Mouse (Mus musculus) olfactory bulb, adult 2 months (tissue): Measurements from ENCODE around the gene Mrps9. TPM values are rescaled to one million over a fixed set of nuclear protein-coding genes. Genes with fewer than 3 reads are reported as not detected.

Experiments used
- H3K27ac ChIP-seq: fragments of 200-500 bp; 2 replicates; pipeline ENCODE4 v1.5.1; 2012; ENCODE audit warnings: low read depth, low read length; ENCODE audit not compliant: insufficient read depth
- H3K4me1 ChIP-seq: fragments of 200-500 bp; 2 replicates; pipeline ENCODE4 v1.6.1; 2012; ENCODE audit warnings: low read length; ENCODE audit not compliant: control insufficient read depth, insufficient read depth
- H3K4me3 ChIP-seq: fragments of 200-500 bp; 2 replicates; pipeline ENCODE4 v1.5.1; 2012; ENCODE audit warnings: mild to moderate bottlenecking, low read depth, low read length, moderate library complexity; ENCODE audit not compliant: insufficient read depth
- CTCF ChIP-seq: fragments of 200-500 bp; IDR thresholded peaks from 2 replicates; pipeline ENCODE4 v1.5.1; 2012; ENCODE audit warnings: low read depth, mild to moderate bottlenecking, low read length, moderate library complexity; ENCODE audit not compliant: insufficient read depth
- POLR2A ChIP-seq: fragments of 200-500 bp; IDR thresholded peaks from 2 replicates; pipeline ENCODE4 v1.6.1; 2012; ENCODE audit warnings: mild to moderate bottlenecking, low read depth, low read length, moderate library complexity; ENCODE audit not compliant: insufficient read depth
- WGBS: fragments of 180-500 bp; shearing (Covaris S2); methylation state at CpG from one replicate; pipeline ENCODE4 v1.1.7; 2018; 5-methylcytosine and 5-hydroxymethylcytosine counted together
- polyA plus RNA-seq: library from polyadenylated mRNA; stranded (reverse); fragments of >200 nt; gene quantifications from 2 replicates; pipeline ENCODE4 v1.2.4, GENCODE M21; 2012; ENCODE audit warnings: low replicate concordance; ENCODE audit not compliant: missing spikeins, insufficient read depth, insufficient read length

Mrps9 gene
- not detected in 2 replicates for polyA plus RNA-seq

GRCm38 (mm10) chr1:42850663-42851397 lies at the start of gene Mrps9:
Gene Mrps9 (plus strand): TSS chr1:42851233.
- Histone ChIP-seq H3K27ac (peak within 1 kb of the TSS; percentile 41; the same call in 1 of the 2 replicates), H3K4me1 (peaks cover 6% of the 10 kb centered on the region), H3K4me3 (peak within 1 kb of the TSS; percentile 75)
- TF ChIP-seq CTCF (no peak), POLR2A (peak; percentile 92)
- under 1% methylated on average over 23 of the region's 23 CpGs for WGBS

- no peak overlapping the region for H3K4me3 ChIP-seq
- H3K4me1 ChIP-seq = no peaks in the 10 kb centered on the region
- WGBS = 94% methylated on average over 6 of the region's 6 CpGs
- TF ChIP-seq POLR2A (no peak), CTCF (no peak)
- H3K27ac ChIP-seq = no peak overlapping the region
These were observed 37.7 kb upstream of the Mrps9 start for GRCm38 (mm10) chr1:42813301-42813845.

DNA sequence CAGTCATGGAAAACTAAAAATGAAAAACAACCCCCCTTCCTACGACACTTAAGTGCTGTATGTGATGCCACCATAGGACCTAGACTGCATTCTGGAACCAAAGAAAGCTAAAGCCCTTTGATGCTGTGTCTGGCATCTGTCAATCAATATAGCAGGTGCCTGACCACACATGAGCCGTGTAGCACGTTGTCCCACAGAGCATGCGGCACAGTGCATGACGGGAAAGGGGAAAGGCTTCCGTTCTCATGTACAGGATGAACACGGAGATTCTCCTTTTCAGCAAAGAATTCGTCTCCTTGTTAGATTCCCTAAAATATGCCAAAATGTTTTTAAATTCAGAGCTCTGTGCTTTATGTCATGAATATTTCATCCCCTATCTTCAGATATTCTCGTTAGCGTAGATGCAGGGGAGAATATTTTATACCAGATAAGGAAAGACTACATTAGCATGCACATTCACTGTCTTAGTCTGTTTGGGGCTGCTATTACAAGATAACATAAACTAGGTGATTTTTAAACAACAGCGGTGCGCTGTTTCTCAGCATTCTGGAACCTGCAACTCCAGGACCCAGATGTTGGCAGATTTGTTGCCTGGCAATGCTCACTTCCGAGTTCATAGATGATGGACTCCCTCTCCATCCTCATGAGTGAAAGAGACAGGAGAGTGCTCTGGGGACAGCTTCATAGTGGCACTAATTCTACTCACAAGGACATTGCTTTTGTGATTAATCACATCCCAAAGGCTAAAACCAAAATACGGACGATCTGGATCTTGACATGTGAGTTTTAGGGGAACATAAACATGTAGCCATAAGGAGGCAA lies 36.0 kb upstream of the Mrps9 start:
- Histone ChIP-seq H3K4me3 (no peak overlapping the region), H3K4me1 (no peaks in the 10 kb centered on the region), H3K27ac (no peak overlapping the region)
- TF ChIP-seq CTCF = no peak
- TF ChIP-seq POLR2A = no peak
- WGBS = 88% methylated on average over 15 of the region's 15 CpGs

DNA sequence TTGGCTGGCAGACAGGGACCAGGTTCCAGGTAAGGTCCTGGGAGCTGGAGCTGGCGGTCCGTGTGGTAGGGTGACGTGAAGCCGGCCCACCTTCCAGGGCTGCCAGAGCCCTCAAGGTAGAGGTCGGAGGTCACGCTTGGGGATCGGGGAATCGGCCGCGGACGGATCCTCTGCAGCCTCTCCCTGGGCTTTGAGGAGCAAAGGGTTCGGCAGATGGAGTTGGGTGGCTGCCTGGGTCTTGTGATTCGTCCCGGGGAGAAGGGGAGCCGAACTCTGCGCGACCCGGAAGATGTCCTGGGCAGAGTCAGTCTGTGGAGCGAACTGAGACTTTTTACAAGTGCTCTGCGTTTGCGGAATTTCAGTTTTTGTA lies 350 bp downstream of the Mrps9 start:
- peak overlapping the region; percentile 75 for H3K4me3 ChIP-seq
- TF ChIP-seq CTCF (no peak), POLR2A (no peak)
- WGBS = under 1% methylated on average over 21 of the region's 21 CpGs
- H3K27ac ChIP-seq = peak overlapping the region; percentile 41; the same call in 1 of the 2 replicates
- peaks cover 6% of the 10 kb centered on the region for H3K4me1 ChIP-seq

DNA sequence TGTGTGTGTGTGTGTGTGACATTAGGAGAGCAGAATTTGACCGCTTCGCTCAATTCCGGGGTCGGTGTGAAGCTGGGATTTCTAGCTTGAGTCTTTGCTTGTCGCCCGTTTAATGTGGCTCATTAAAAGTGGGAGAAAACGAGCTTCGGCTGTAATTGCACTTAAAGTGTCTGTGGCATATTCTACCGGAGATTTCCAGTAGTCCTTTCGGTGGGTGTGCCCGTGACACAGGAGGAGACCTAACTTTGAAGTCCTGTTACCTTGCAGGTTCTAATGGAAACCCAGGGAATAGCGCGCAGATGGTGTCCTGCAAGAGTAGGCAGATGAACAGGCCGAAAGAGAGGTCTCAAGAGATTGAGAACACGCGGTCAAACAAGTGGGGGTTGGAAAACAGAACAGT lies 777 bp downstream of the Mrps9 start:
- H3K4me1 ChIP-seq = peaks cover 6% of the 10 kb centered on the region
- TF ChIP-seq POLR2A (no peak), CTCF (no peak)
- 3% methylated on average over 16 of the region's 16 CpGs for WGBS
- peak overlapping the region; percentile 75 for H3K4me3 ChIP-seq
- H3K27ac ChIP-seq = no peak overlapping the region

GRCm38 (mm10) chr1:42864719-42865250 lies 13.8 kb downstream of the Mrps9 start:
- Histone ChIP-seq H3K4me1 (no peaks in the 10 kb centered on the region), H3K4me3 (no peak overlapping the region), H3K27ac (no peak overlapping the region)
- no peak for TF ChIP-seq CTCF
- WGBS = 97% methylated on average over 5 of the region's 5 CpGs

GRCm38 (mm10) chr1:42865336-42865939 lies 14.4 kb downstream of the Mrps9 start:
- Histone ChIP-seq H3K4me1 (no peaks in the 10 kb centered on the region), H3K4me3 (no peak overlapping the region), H3K27ac (no peak overlapping the region)
- TF ChIP-seq POLR2A (no peak), CTCF (no peak)
- WGBS = 99% methylated on average over 4 of the region's 4 CpGs

DNA sequence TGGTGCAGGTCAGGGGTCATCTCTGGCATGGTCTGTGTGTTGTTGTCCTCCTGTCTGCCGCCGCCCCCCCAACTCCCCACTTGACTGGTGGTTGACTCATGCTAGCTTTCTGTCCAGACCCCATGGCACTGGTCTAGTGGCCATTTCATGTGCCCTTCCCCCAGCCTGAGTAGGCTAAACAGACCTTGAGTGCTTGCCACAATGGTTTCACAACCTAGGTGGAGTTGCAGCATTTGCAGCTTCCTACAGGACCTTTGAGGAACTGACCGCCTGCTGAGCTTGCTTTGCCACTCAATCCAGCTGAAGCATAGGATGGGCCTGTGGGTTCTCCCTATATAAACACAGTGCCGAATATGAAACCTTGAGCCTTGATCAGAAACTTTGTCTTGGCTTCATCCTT lies 15.0 kb downstream of the Mrps9 start:
- Histone ChIP-seq H3K27ac (no peak overlapping the region), H3K4me1 (no peaks in the 10 kb centered on the region), H3K4me3 (no peak overlapping the region)
- no peak for TF ChIP-seq POLR2A
- no peak for TF ChIP-seq CTCF
- 97% methylated on average over 4 of the region's 4 CpGs for WGBS
